In the genomic region with DNA sequence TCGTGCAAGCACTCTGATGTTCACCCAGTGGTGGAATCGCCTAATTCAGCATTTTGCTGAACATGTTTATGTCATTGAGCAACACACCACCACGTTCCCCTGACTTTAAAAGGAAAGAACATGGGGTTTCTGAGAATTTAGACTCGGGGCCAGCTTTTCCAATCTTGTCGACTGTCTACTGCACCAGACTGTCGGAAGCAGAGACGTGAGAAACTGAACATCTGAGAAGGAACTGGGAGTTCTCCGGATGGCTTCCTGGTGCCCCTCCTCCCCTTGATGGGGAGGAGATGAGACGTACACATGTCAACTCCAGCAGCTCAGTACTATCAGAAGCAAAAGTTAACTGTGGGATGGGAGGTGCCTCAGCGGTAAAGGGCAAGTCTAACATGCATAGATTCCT, we compare ENCODE assay signal across 17 mouse cellular contexts. TPM values are rescaled to one million over a fixed set of nuclear protein-coding genes. Genes with fewer than 3 reads are reported as not detected.
DNase-seq lines count a peak whose midpoint lies in the region; ATAC-seq and TF ChIP-seq lines count a peak whose summit lies in the region.
"Had no signal": no experiment of that assay in that cellular context is flagged by ENCODE, and none has a peak within 500 bp of the region (broad histone marks: within the 10 kb centered on the region; RNA-seq: fewer than 3 reads in every experiment).

No protein-coding gene starts in this region.

- no peaks in the 10 kb centered on the region for H3K36me3 ChIP-seq in forebrain, embryonic 14.5 days (ENCODE audit: control insufficient read depth, insufficient read depth, low read length)
- H3K36me3 ChIP-seq in forebrain, embryonic 12.5 days (replicated peaks) = no peaks in the 10 kb centered on the region
- H3K36me3 ChIP-seq in heart, postnatal 0 days (replicated peaks; ENCODE audit: control insufficient read depth, insufficient read depth, low read length) = no peaks in the 10 kb centered on the region
- H3K36me3 ChIP-seq in heart, embryonic 11.5 days (ENCODE audit: control insufficient read depth, insufficient read depth, low read length) = no peaks in the 10 kb centered on the region
- no peaks in the 10 kb centered on the region for H3K36me3 ChIP-seq in lung, embryonic 15.5 days
- H3K36me3 ChIP-seq: hindbrain, embryonic 10.5 days; limb, embryonic 13.5 days; liver, embryonic 15.5 days; midbrain, embryonic 10.5 days had no signal

- H3K27me3 ChIP-seq in forebrain, embryonic 14.5 days (replicated peaks; ENCODE audit: control insufficient read depth, insufficient read depth, low read length) = no peaks in the 10 kb centered on the region
- no peaks in the 10 kb centered on the region for H3K27me3 ChIP-seq in forebrain, embryonic 12.5 days
- H3K27me3 ChIP-seq in heart, postnatal 0 days (ENCODE audit: control insufficient read depth, insufficient read depth, low read length) = no peaks in the 10 kb centered on the region
- no peaks in the 10 kb centered on the region for H3K27me3 ChIP-seq in heart, embryonic 11.5 days (ENCODE audit: control insufficient read depth, insufficient read depth, low read length)
- no peaks in the 10 kb centered on the region for H3K27me3 ChIP-seq in lung, embryonic 15.5 days
- H3K27me3 ChIP-seq: forebrain, embryonic 13.5 days; limb, embryonic 13.5 days; liver, embryonic 15.5 days had no signal

- H3K9me3 ChIP-seq in forebrain, embryonic 14.5 days (replicated peaks; ENCODE audit: control insufficient read depth, low read length) = no peaks in the 10 kb centered on the region
- H3K9me3 ChIP-seq in forebrain, embryonic 12.5 days = no peaks in the 10 kb centered on the region
- no peaks in the 10 kb centered on the region for H3K9me3 ChIP-seq in heart, postnatal 0 days (replicated peaks; ENCODE audit: control insufficient read depth, low read length)
- H3K9me3 ChIP-seq in heart, embryonic 11.5 days (replicated peaks; ENCODE audit: control insufficient read depth, low read length) = no peaks in the 10 kb centered on the region
- H3K9me3 ChIP-seq in lung, embryonic 15.5 days = no peaks in the 10 kb centered on the region
- H3K9me3 ChIP-seq: forebrain, embryonic 13.5 days; hindbrain, embryonic 10.5 days; limb, embryonic 13.5 days; liver, embryonic 15.5 days; midbrain, embryonic 10.5 days had no signal

- H3K4me1 ChIP-seq in forebrain, embryonic 14.5 days (ENCODE audit: control insufficient read depth, insufficient read depth, low read length) = no peaks in the 10 kb centered on the region; the same call in 1 of the 2 replicates
- H3K4me1 ChIP-seq in forebrain, embryonic 12.5 days = peaks cover 12% of the 10 kb centered on the region; the same call in 1 of the 2 replicates
- H3K4me1 ChIP-seq in heart, postnatal 0 days (ENCODE audit: control insufficient read depth, insufficient read depth) = 0 out of 2 replicates have a peak, but pooled peaks cover 3% of the 10 kb centered on the region
- peaks cover 9% of the 10 kb centered on the region; the same call in 1 of the 2 replicates for H3K4me1 ChIP-seq in heart, embryonic 11.5 days (ENCODE audit: control insufficient read depth, insufficient read depth, low read length)
- peaks cover 37% of the 10 kb centered on the region for H3K4me1 ChIP-seq in lung, embryonic 15.5 days
- H3K4me1 ChIP-seq: limb, embryonic 13.5 days; liver, embryonic 15.5 days had no signal

- H3K9ac ChIP-seq in forebrain, embryonic 14.5 days (ENCODE audit: low read length) = no peak overlapping the region
- H3K9ac ChIP-seq in forebrain, embryonic 12.5 days = no peak overlapping the region
- H3K9ac ChIP-seq in heart, postnatal 0 days (replicated peaks; ENCODE audit: low read depth, low read length) = no peak overlapping the region
- H3K9ac ChIP-seq in heart, embryonic 11.5 days (ENCODE audit: low read depth, low read length) = no peak overlapping the region
- H3K9ac ChIP-seq in lung, embryonic 15.5 days = no peak overlapping the region
- H3K9ac ChIP-seq: forebrain, embryonic 13.5 days; limb, embryonic 13.5 days; liver, embryonic 15.5 days had no signal

- H3K4me2 ChIP-seq in forebrain, embryonic 14.5 days (ENCODE audit: low read length) = no peak overlapping the region
- no peak overlapping the region for H3K4me2 ChIP-seq in forebrain, embryonic 12.5 days
- H3K4me2 ChIP-seq in heart, postnatal 0 days (ENCODE audit: low read depth, low read length) = no peak overlapping the region
- H3K4me2 ChIP-seq in heart, embryonic 11.5 days = no peak overlapping the region
- H3K4me2 ChIP-seq in lung, embryonic 15.5 days = peak overlapping the region; percentile 10; the same call in 1 of the 2 replicates
- H3K4me2 ChIP-seq: forebrain, embryonic 13.5 days; limb, embryonic 13.5 days; liver, embryonic 15.5 days had no signal

- peak; percentile 20; the same call in 1 of the 2 replicates for ATAC-seq in forebrain, embryonic 14.5 days
- ATAC-seq in forebrain, embryonic 12.5 days (ENCODE audit: low FRiP score) = no peak
- ATAC-seq in heart, postnatal 0 days (ENCODE audit: insufficient read depth, low read depth) = peak; percentile 33
- no peak for ATAC-seq in heart, embryonic 11.5 days (replicated peaks; ENCODE audit: insufficient number of reproducible peaks, low FRiP score, low TSS enrichment)
- peak; percentile 83; the same call in 1 of the 2 replicates for ATAC-seq in lung, embryonic 15.5 days (ENCODE audit: borderline replicate concordance, extremely low read depth, low FRiP score, low TSS enrichment)
- ATAC-seq: CD4-positive, CD25-positive, alpha-beta regulatory T cell, adult 4 months; forebrain, embryonic 13.5 days had no signal

- DNase-seq in forebrain, embryonic 14.5 days (ENCODE audit: low spot score) = no peak
- DNase-seq in heart, postnatal 0 days (ENCODE audit: low spot score) = no peak
- no peak for DNase-seq in lung, adult 18-20 months
- DNase-seq in lung, postnatal 36 days = peak; percentile 54
- no peak for DNase-seq in ovary, adult 18-20 months (ENCODE audit: low spot score)
- DNase-seq: heart, adult 2 months; right cerebral cortex, postnatal 4 days had no signal

- 81% methylated on average over 10 of the region's 10 CpGs for WGBS in forebrain, embryonic 14.5 days
- WGBS in forebrain, embryonic 12.5 days = 88% methylated on average over 10 of the region's 10 CpGs
- 51% methylated on average over 10 of the region's 10 CpGs for WGBS in heart, postnatal 0 days
- 53% methylated on average over 10 of the region's 10 CpGs for WGBS in heart, embryonic 11.5 days (ENCODE audit: insufficient replicate concordance)
- 43% methylated on average over 10 of the region's 10 CpGs for WGBS in lung, embryonic 15.5 days

- no peak overlapping the region for H3K27ac ChIP-seq in forebrain, embryonic 14.5 days (ENCODE audit: low read depth, low read length)
- no peak overlapping the region for H3K27ac ChIP-seq in forebrain, embryonic 12.5 days
- H3K27ac ChIP-seq in heart, postnatal 0 days (ENCODE audit: low read depth) = no peak overlapping the region
- no peak overlapping the region for H3K27ac ChIP-seq in heart, embryonic 11.5 days (ENCODE audit: low read depth, low read length)
- H3K27ac ChIP-seq in lung, embryonic 15.5 days = peak overlapping the region; percentile 76
- H3K27ac ChIP-seq: forebrain, embryonic 13.5 days; heart, adult 2 months; hindbrain, embryonic 10.5 days; limb, embryonic 13.5 days; liver, embryonic 15.5 days; midbrain, embryonic 10.5 days had no signal

- no peak for TF ChIP-seq CTCF in heart, postnatal 0 days (IDR thresholded peaks at IDR 0.05; ENCODE audit: low read depth)

- no peak for TF ChIP-seq EP300 in heart, postnatal 0 days (IDR thresholded peaks at IDR 0.05; ENCODE audit: low read depth)

- H3K4me3 ChIP-seq in forebrain, embryonic 14.5 days (ENCODE audit: low read depth, low read length) = no peak overlapping the region
- no peak overlapping the region for H3K4me3 ChIP-seq in forebrain, embryonic 12.5 days (replicated peaks)
- no peak overlapping the region for H3K4me3 ChIP-seq in heart, postnatal 0 days (ENCODE audit: low read depth, low read length)
- H3K4me3 ChIP-seq in heart, embryonic 11.5 days (ENCODE audit: low read depth, low read length) = no peak overlapping the region
- H3K4me3 ChIP-seq in lung, embryonic 15.5 days = no peak overlapping the region
- H3K4me3 ChIP-seq: forebrain, embryonic 13.5 days; heart, adult 2 months; hindbrain, embryonic 10.5 days; limb, embryonic 13.5 days; liver, embryonic 15.5 days; midbrain, embryonic 10.5 days had no signal

RNA-seq across cellular contexts. Expression of a gene that starts 32.1 kb away (rescaled TPM):
- polyA plus RNA-seq in forebrain, embryonic 14.5 days (2014; fragmentation: Nextera tagmentation; extraction: Ambion mirVana) = 56.5 and 57.8 TPM in 2 replicates
- polyA plus RNA-seq in forebrain, embryonic 12.5 days (2016; fragmentation: Nextera tagmentation; extraction: Ambion mirVana) = 80.1 and 82.0 TPM in 2 replicates
- total RNA-seq in heart, postnatal 0 days (2014; rRNA removed; ENCODE audit: low replicate concordance) = 10.6 and 21.2 TPM in 2 replicates
- polyA plus RNA-seq in heart, postnatal 0 days (2015; fragmentation: Nextera tagmentation; extraction: Ambion mirVana) = 13.2 and 14.5 TPM in 2 replicates
- 45.6 and 46.2 TPM in 2 replicates for polyA plus RNA-seq in heart, embryonic 11.5 days (2014; fragmentation: Nextera tagmentation; extraction: Ambion mirVana)
- polyA plus RNA-seq in lung, embryonic 15.5 days (2015; fragmentation: Nextera tagmentation; extraction: Ambion mirVana) = 86.4 and 87.3 TPM in 2 replicates

RNA-seq across cellular contexts. Expression of a gene that starts 42.9 kb away (rescaled TPM):
- 0.23 TPM in 1 of 2 replicates, not detected in the other for polyA plus RNA-seq in forebrain, embryonic 14.5 days (2014; fragmentation: Nextera tagmentation; extraction: Ambion mirVana)
- polyA plus RNA-seq in forebrain, embryonic 12.5 days (2016; fragmentation: Nextera tagmentation; extraction: Ambion mirVana) = not detected in 2 replicates
- 57.5 and 68.0 TPM in 2 replicates for total RNA-seq in heart, postnatal 0 days (2014; rRNA removed; ENCODE audit: low replicate concordance)
- polyA plus RNA-seq in heart, postnatal 0 days (2015; fragmentation: Nextera tagmentation; extraction: Ambion mirVana) = 47.8 and 49.8 TPM in 2 replicates
- 31.3 and 36.3 TPM in 2 replicates for polyA plus RNA-seq in heart, embryonic 11.5 days (2014; fragmentation: Nextera tagmentation; extraction: Ambion mirVana)
- polyA plus RNA-seq in lung, embryonic 15.5 days (2015; fragmentation: Nextera tagmentation; extraction: Ambion mirVana) = 2.1 and 2.2 TPM in 2 replicates
- polyA plus RNA-seq: CD4-positive, CD25-positive, alpha-beta regulatory T cell, adult 4 months; forebrain, embryonic 13.5 days; limb, embryonic 13.5 days; neural tube, embryonic 14.5 days had no signal

Comparison
In these comparisons a context has a peak if more than half of its experiments do, and no peak if none do; other contexts are left out.
1. ATAC-seq: peak in forebrain, embryonic 14.5 days (single experiment), heart, postnatal 0 days (single experiment) and lung, embryonic 15.5 days (single experiment); none in forebrain, embryonic 12.5 days (single experiment) and heart, embryonic 11.5 days (single experiment).
2. RNA of a gene that starts 42.9 kb away (polyA plus RNA-seq): 47.8 to 49.8 TPM in heart, postnatal 0 days and 31.3 to 36.3 TPM in heart, embryonic 11.5 days; 2.1 to 2.2 TPM in lung, embryonic 15.5 days, 0.23 TPM in forebrain, embryonic 14.5 days and not detected in forebrain, embryonic 12.5 days; every median in the first group is over 10 times any median in the second.